ENCODE assay signal across 8 mouse cellular contexts in the genomic region with DNA sequence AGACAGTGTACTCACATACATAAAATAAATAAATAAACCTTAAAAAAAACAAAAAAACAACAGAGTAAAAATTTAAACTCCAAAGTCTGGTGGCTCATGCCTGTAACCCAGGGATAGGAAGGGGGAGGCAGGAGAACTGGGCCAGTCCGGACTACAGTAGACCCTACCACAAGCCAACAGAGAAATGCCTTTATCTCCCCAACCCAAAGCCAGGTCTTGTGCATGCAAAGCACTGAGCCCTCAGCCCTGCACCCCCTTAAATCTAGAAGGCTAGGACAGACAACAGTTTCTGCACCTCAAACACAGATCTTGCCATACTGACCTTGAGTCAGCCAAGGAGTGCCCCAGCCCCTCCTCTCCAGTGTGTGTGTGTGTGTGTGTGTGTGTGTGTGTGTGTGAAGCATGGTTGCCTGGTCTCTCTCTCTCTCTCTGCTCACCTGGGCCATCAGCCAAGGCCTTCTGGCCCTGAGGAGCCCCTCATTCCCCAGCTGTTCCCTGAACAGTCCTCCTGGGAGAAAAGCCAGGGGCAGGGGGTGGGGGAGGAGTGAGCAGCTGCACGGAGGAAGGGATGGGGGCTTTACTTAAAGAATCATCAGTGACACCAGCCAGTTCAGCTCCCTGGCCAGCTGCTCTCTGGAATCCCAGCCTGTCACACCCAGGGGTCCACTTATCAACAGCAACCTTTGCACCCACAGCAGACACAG. TPM values are rescaled to one million over a fixed set of nuclear protein-coding genes. Genes with fewer than 3 reads are reported as not detected.
DNase-seq lines count a peak whose midpoint lies in the region; ATAC-seq lines count a peak whose summit lies in the region.
"Had no signal": no experiment of that assay in that cellular context is flagged by ENCODE, and none has a peak within 500 bp of the region (broad histone marks: within the 10 kb centered on the region; RNA-seq: fewer than 3 reads in every experiment).

No protein-coding gene starts in this region.

- no peak overlapping the region; the same call in 1 of the 2 replicates for H3K9ac ChIP-seq in forebrain, embryonic 12.5 days
- H3K9ac ChIP-seq in hindbrain, embryonic 12.5 days: no peak overlapping the region
- peak overlapping the region; percentile 23; the same call in 1 of the 2 replicates for H3K9ac ChIP-seq in midbrain, embryonic 13.5 days (replicated peaks)
- H3K9ac ChIP-seq: liver, embryonic 14.5 days had no signal

- intact Hi-C loops in left cerebral cortex, postnatal 4 days (cut with DNase I): no loop called here
- intact Hi-C loops in left cerebral cortex, postnatal 36 days (cut with DNase I): no loop called here

- DNase-seq in left cerebral cortex, postnatal 4 days: peak; percentile 95
- DNase-seq in left cerebral cortex, postnatal 36 days (ENCODE audit: low spot score in 2 of 2): no peak
- DNase-seq in urinary bladder, postnatal 36 days (ENCODE audit: low spot score in 2 of 2): no peak
- no peak for DNase-seq in cerebellum, postnatal 36 days

- no peak for ATAC-seq in forebrain, embryonic 12.5 days (ENCODE audit: low FRiP score)
- ATAC-seq in hindbrain, embryonic 12.5 days (ENCODE audit: low FRiP score): peak; percentile 67
- peak; percentile 70 for ATAC-seq in midbrain, embryonic 13.5 days

- no peaks in the 10 kb centered on the region for H3K27me3 ChIP-seq in forebrain, embryonic 12.5 days
- H3K27me3 ChIP-seq in hindbrain, embryonic 12.5 days: no peaks in the 10 kb centered on the region
- H3K27me3 ChIP-seq in midbrain, embryonic 13.5 days: no peaks in the 10 kb centered on the region

- H3K4me3 ChIP-seq in forebrain, embryonic 12.5 days (replicated peaks): no peak overlapping the region
- H3K4me3 ChIP-seq in hindbrain, embryonic 12.5 days: no peak overlapping the region
- H3K4me3 ChIP-seq in midbrain, embryonic 13.5 days (replicated peaks): no peak overlapping the region

- H3K4me2 ChIP-seq in forebrain, embryonic 12.5 days: no peak overlapping the region
- H3K4me2 ChIP-seq in hindbrain, embryonic 12.5 days (replicated peaks): no peak overlapping the region
- no peak overlapping the region; the same call in 1 of the 2 replicates for H3K4me2 ChIP-seq in midbrain, embryonic 13.5 days (replicated peaks)

- H3K27ac ChIP-seq in forebrain, embryonic 12.5 days: peak overlapping the region; percentile 76
- H3K27ac ChIP-seq in hindbrain, embryonic 12.5 days: peak overlapping the region; percentile 74
- H3K27ac ChIP-seq in midbrain, embryonic 13.5 days: peak overlapping the region; percentile 71
- H3K27ac ChIP-seq: liver, embryonic 14.5 days had no signal

- WGBS in forebrain, embryonic 12.5 days: 51% methylated on average over 2 of the region's 2 CpGs
- 38% methylated on average over 2 of the region's 2 CpGs for WGBS in hindbrain, embryonic 12.5 days
- WGBS in midbrain, embryonic 13.5 days: 45% methylated on average over 2 of the region's 2 CpGs

- H3K36me3 ChIP-seq in forebrain, embryonic 12.5 days (replicated peaks): peaks cover 8% of the 10 kb centered on the region; the same call in 1 of the 2 replicates
- peaks cover 14% of the 10 kb centered on the region; the same call in 1 of the 2 replicates for H3K36me3 ChIP-seq in hindbrain, embryonic 12.5 days
- H3K36me3 ChIP-seq in midbrain, embryonic 13.5 days: peaks cover 7% of the 10 kb centered on the region

- H3K4me1 ChIP-seq in forebrain, embryonic 12.5 days: peaks cover 32% of the 10 kb centered on the region
- H3K4me1 ChIP-seq in hindbrain, embryonic 12.5 days: peaks cover 41% of the 10 kb centered on the region
- H3K4me1 ChIP-seq in midbrain, embryonic 13.5 days (replicated peaks): peaks cover 40% of the 10 kb centered on the region

- no peaks in the 10 kb centered on the region for H3K9me3 ChIP-seq in forebrain, embryonic 12.5 days
- no peaks in the 10 kb centered on the region for H3K9me3 ChIP-seq in hindbrain, embryonic 12.5 days (replicated peaks)
- no peaks in the 10 kb centered on the region for H3K9me3 ChIP-seq in midbrain, embryonic 13.5 days

RNA-seq across cellular contexts. Expression of a gene that starts 17.3 kb away (rescaled TPM):
- 10 to 100 TPM; 39.0 to 39.2 TPM for total RNA-seq in left cerebral cortex, postnatal 4 days (2021)
- total RNA-seq in left cerebral cortex, postnatal 36 days (2021): 10 to 100 TPM; 19.4 to 21.4 TPM
- polyA plus RNA-seq in forebrain, embryonic 12.5 days (2016; fragmentation: Nextera tagmentation; extraction: Ambion mirVana): 11.8 and 12.0 TPM in 2 replicates
- polyA plus RNA-seq in hindbrain, embryonic 12.5 days (2016; fragmentation: Nextera tagmentation; extraction: Ambion mirVana): 14.9 and 16.1 TPM in 2 replicates
- polyA plus RNA-seq in midbrain, embryonic 13.5 days (2015; fragmentation: Nextera tagmentation; extraction: Ambion mirVana): 12.2 and 15.6 TPM in 2 replicates

RNA-seq across cellular contexts. Expression of a gene that starts 34.3 kb away (rescaled TPM):
- total RNA-seq in left cerebral cortex, postnatal 4 days (2021): 1 to 10 TPM; 7.8 to 8.0 TPM
- total RNA-seq in left cerebral cortex, postnatal 36 days (2021): 1 to 10 TPM; 3.9 to 6.6 TPM
- polyA plus RNA-seq in forebrain, embryonic 12.5 days (2016; fragmentation: Nextera tagmentation; extraction: Ambion mirVana): 21.5 and 25.0 TPM in 2 replicates
- polyA plus RNA-seq in hindbrain, embryonic 12.5 days (2016; fragmentation: Nextera tagmentation; extraction: Ambion mirVana): 18.9 TPM in 2 replicates
- polyA plus RNA-seq in midbrain, embryonic 13.5 days (2015; fragmentation: Nextera tagmentation; extraction: Ambion mirVana): 26.5 and 26.9 TPM in 2 replicates

RNA-seq across cellular contexts. Expression of a gene that starts 47.6 kb away (rescaled TPM):
- 100 to 1,000 TPM; 238 to 247 TPM for total RNA-seq in left cerebral cortex, postnatal 4 days (2021)
- 100 to 1,000 TPM; 319 to 339 TPM for total RNA-seq in left cerebral cortex, postnatal 36 days (2021)
- polyA plus RNA-seq in forebrain, embryonic 12.5 days (2016; fragmentation: Nextera tagmentation; extraction: Ambion mirVana): 252 and 256 TPM in 2 replicates
- polyA plus RNA-seq in hindbrain, embryonic 12.5 days (2016; fragmentation: Nextera tagmentation; extraction: Ambion mirVana): 271 and 274 TPM in 2 replicates
- 228 and 244 TPM in 2 replicates for polyA plus RNA-seq in midbrain, embryonic 13.5 days (2015; fragmentation: Nextera tagmentation; extraction: Ambion mirVana)
